Mouse (Mus musculus) retina, embryonic 14.5 days (tissue): ENCODE measurements around the gene Fam83g.
"Not testable (repeated sequence)": the region's sequence is repeated elsewhere in the genome, so short reads cannot be mapped to it uniquely, and the experiment has no call there.

ENCODE experiments used
- DNase-seq: peaks from one replicate; pipeline ENCODE4 v3.0.0-alpha.2; 2015; ENCODE audit warnings: low spot score

Gene Fam83g

GRCm38 (mm10) chr11:61683907-61684731, at the start of gene Fam83g:
Gene Fam83g (plus strand): TSS chr11:61684091.
- DNase-seq = peak; percentile 75

GRCm38 (mm10) chr11:61636309-61636708, 47.6 kb upstream of the Fam83g start:
- DNase-seq = not testable (repeated sequence)

- DNase-seq = no peak
Observed at GRCm38 (mm10) chr11:61637413-61637812, 46.5 kb upstream of the Fam83g start.

GRCm38 (mm10) chr11:61637856-61638255, 46.0 kb upstream of the Fam83g start:
- no peak for DNase-seq

- no peak for DNase-seq
Observed at GRCm38 (mm10) chr11:61638764-61639536, 44.9 kb upstream of the Fam83g start.

- no peak for DNase-seq
Observed at GRCm38 (mm10) chr11:61639601-61640177, 44.2 kb upstream of the Fam83g start.

GRCm38 (mm10) chr11:61640585-61640984, 43.3 kb upstream of the Fam83g start:
- DNase-seq = not testable (repeated sequence)

GRCm38 (mm10) chr11:61642106-61642505, 41.8 kb upstream of the Fam83g start:
- no peak for DNase-seq

GRCm38 (mm10) chr11:61643184-61643961, 40.5 kb upstream of the Fam83g start:
- DNase-seq = no peak

GRCm38 (mm10) chr11:61644576-61645326, 39.1 kb upstream of the Fam83g start:
- DNase-seq = no peak

- DNase-seq = no peak
Observed at GRCm38 (mm10) chr11:61645357-61645857, 38.5 kb upstream of the Fam83g start.

- DNase-seq = no peak
Observed at GRCm38 (mm10) chr11:61646499-61647039, 37.3 kb upstream of the Fam83g start.

GRCm38 (mm10) chr11:61647110-61647910, 36.6 kb upstream of the Fam83g start:
- no peak for DNase-seq

GRCm38 (mm10) chr11:61647956-61648748, 35.7 kb upstream of the Fam83g start:
- no peak for DNase-seq

- no peak for DNase-seq
Observed at GRCm38 (mm10) chr11:61648749-61649115, 35.2 kb upstream of the Fam83g start.

GRCm38 (mm10) chr11:61649163-61649580, 34.7 kb upstream of the Fam83g start:
- no peak for DNase-seq

GRCm38 (mm10) chr11:61649626-61650025, 34.3 kb upstream of the Fam83g start:
- no peak for DNase-seq

GRCm38 (mm10) chr11:61650470-61651265, 33.2 kb upstream of the Fam83g start:
- DNase-seq = no peak
